Mouse (Mus musculus): ENCODE data around the gene Rtp3. TPM values are rescaled to one million over a fixed set of nuclear protein-coding genes. Genes with fewer than 3 reads are reported as not detected.

Rtp3 gene
- polyA plus RNA-seq, 1 experiment: not detected

DNA sequence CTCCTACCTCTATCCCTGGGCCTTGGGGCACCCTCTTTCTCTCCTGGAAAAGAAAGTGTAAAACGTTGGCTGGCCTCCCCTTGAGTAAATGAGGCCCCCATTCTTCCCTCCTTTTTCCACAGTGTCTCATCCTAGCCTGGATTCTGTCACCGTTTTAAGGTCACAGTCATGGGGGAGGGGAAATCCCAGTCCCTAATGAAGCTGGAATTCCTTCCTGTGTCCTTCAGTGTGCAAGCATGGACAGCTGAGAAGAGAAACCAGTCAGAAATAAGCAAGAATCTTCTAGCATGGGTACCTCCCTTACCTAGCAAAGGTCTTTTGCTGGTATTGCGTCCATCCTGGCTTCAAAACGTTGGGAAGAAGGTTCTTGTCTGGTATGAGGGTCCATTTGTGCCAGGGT is 1.2 kb downstream of the Rtp3 start:
- Histone ChIP-seq H3K36me3 (ENCODE audit: control insufficient read depth, insufficient read depth, low read length, poor library complexity, severe bottlenecking) (no peaks in the 10 kb centered on the region), H3K27me3 (ENCODE audit: control insufficient read depth, insufficient read depth, low read length, poor library complexity, severe bottlenecking) (no peaks in the 10 kb centered on the region), H3K27ac (ENCODE audit: insufficient read depth, low read length) (no peak overlapping the region), H3K9me3 (replicated peaks; ENCODE audit: control insufficient read depth, insufficient read depth, low read length, poor library complexity, severe bottlenecking) (no peaks in the 10 kb centered on the region), H3K9ac (ENCODE audit: low read depth, poor library complexity, severe bottlenecking) (no peak overlapping the region), H3K4me1 (ENCODE audit: control insufficient read depth, insufficient read depth, low read length) (no peaks in the 10 kb centered on the region), H3K4me3 (ENCODE audit: low read depth, low read length) (no peak overlapping the region)
- no peak for TF ChIP-seq EP300 (IDR thresholded peaks at IDR 0.05; ENCODE audit: insufficient read depth, low read depth, low read length)
- no peak for TF ChIP-seq POLR2A (IDR thresholded peaks at IDR 0.05; ENCODE audit: insufficient read depth, low read length)
- TF ChIP-seq CTCF (IDR thresholded peaks at IDR 0.05; ENCODE audit: low read depth, low read length): no peak

GRCm38 (mm10) chr9:110988078-110988477 is 2.3 kb downstream of the Rtp3 start:
- no peaks in the 10 kb centered on the region for H3K9me3 ChIP-seq (replicated peaks; ENCODE audit: control insufficient read depth, insufficient read depth, low read length, poor library complexity, severe bottlenecking)
- no peak overlapping the region for H3K4me3 ChIP-seq (ENCODE audit: low read depth, low read length)
- no peaks in the 10 kb centered on the region for H3K4me1 ChIP-seq (ENCODE audit: control insufficient read depth, insufficient read depth, low read length)
- no peaks in the 10 kb centered on the region for H3K36me3 ChIP-seq (ENCODE audit: control insufficient read depth, insufficient read depth, low read length, poor library complexity, severe bottlenecking)
- H3K27ac ChIP-seq (ENCODE audit: insufficient read depth, low read length): no peak overlapping the region
- H3K27me3 ChIP-seq (ENCODE audit: control insufficient read depth, insufficient read depth, low read length, poor library complexity, severe bottlenecking): no peaks in the 10 kb centered on the region
- no peak overlapping the region for H3K9ac ChIP-seq (ENCODE audit: low read depth, poor library complexity, severe bottlenecking)
- TF ChIP-seq CTCF (IDR thresholded peaks at IDR 0.05; ENCODE audit: low read depth, low read length): no peak
- TF ChIP-seq POLR2A (IDR thresholded peaks at IDR 0.05; ENCODE audit: insufficient read depth, low read length): no peak
- TF ChIP-seq EP300 (IDR thresholded peaks at IDR 0.05; ENCODE audit: insufficient read depth, low read depth, low read length): no peak

- Histone ChIP-seq H3K9me3 (replicated peaks; ENCODE audit: control insufficient read depth, insufficient read depth, low read length, poor library complexity, severe bottlenecking) (no peaks in the 10 kb centered on the region), H3K27ac (ENCODE audit: insufficient read depth, low read length) (no peak overlapping the region), H3K27me3 (ENCODE audit: control insufficient read depth, insufficient read depth, low read length, poor library complexity, severe bottlenecking) (no peaks in the 10 kb centered on the region), H3K4me1 (ENCODE audit: control insufficient read depth, insufficient read depth, low read length) (no peaks in the 10 kb centered on the region), H3K9ac (ENCODE audit: low read depth, poor library complexity, severe bottlenecking) (no peak overlapping the region), H3K4me3 (ENCODE audit: low read depth, low read length) (no peak overlapping the region), H3K36me3 (ENCODE audit: control insufficient read depth, insufficient read depth, low read length, poor library complexity, severe bottlenecking) (no peaks in the 10 kb centered on the region)
- TF ChIP-seq POLR2A (IDR thresholded peaks at IDR 0.05; ENCODE audit: insufficient read depth, low read length) (no peak), CTCF (IDR thresholded peaks at IDR 0.05; ENCODE audit: low read depth, low read length) (no peak), EP300 (IDR thresholded peaks at IDR 0.05; ENCODE audit: insufficient read depth, low read depth, low read length) (no peak)
Measured at GRCm38 (mm10) chr9:110987331-110987730, 3.1 kb downstream of the Rtp3 start.

DNA sequence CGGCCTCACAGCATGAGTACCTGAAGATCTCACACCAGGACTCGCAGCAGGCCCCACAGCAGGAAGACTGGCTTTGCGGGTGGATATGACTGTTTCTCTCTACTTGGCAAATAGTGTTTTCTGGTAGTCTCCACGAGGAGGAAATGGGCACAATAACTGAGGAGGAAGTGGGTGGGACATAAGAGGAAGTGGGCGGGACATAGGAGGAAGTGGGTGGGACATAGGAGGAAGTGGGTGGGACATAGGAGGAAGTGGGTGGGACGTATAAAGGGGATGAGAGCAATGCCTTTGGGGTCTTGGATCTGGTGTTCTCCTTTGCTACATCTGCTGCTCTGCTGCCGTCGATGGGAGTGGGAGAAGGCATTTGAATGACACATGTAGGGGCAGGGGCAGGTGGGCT is 4.4 kb downstream of the Rtp3 start:
- Histone ChIP-seq H3K4me3 (ENCODE audit: low read depth, low read length) (no peak overlapping the region), H3K4me1 (ENCODE audit: control insufficient read depth, insufficient read depth, low read length) (no peaks in the 10 kb centered on the region), H3K27ac (ENCODE audit: insufficient read depth, low read length) (no peak overlapping the region), H3K27me3 (ENCODE audit: control insufficient read depth, insufficient read depth, low read length, poor library complexity, severe bottlenecking) (no peaks in the 10 kb centered on the region), H3K36me3 (ENCODE audit: control insufficient read depth, insufficient read depth, low read length, poor library complexity, severe bottlenecking) (no peaks in the 10 kb centered on the region), H3K9me3 (replicated peaks; ENCODE audit: control insufficient read depth, insufficient read depth, low read length, poor library complexity, severe bottlenecking) (no peaks in the 10 kb centered on the region), H3K9ac (ENCODE audit: low read depth, poor library complexity, severe bottlenecking) (no peak overlapping the region)
- no peak for TF ChIP-seq CTCF (IDR thresholded peaks at IDR 0.05; ENCODE audit: low read depth, low read length)

- Histone ChIP-seq H3K36me3 (ENCODE audit: control insufficient read depth, insufficient read depth, low read length, poor library complexity, severe bottlenecking) (no peaks in the 10 kb centered on the region), H3K9ac (ENCODE audit: low read depth, poor library complexity, severe bottlenecking) (no peak overlapping the region), H3K4me1 (ENCODE audit: control insufficient read depth, insufficient read depth, low read length) (no peaks in the 10 kb centered on the region), H3K27ac (ENCODE audit: insufficient read depth, low read length) (no peak overlapping the region), H3K4me3 (ENCODE audit: low read depth, low read length) (no peak overlapping the region), H3K9me3 (replicated peaks; ENCODE audit: control insufficient read depth, insufficient read depth, low read length, poor library complexity, severe bottlenecking) (no peaks in the 10 kb centered on the region), H3K27me3 (ENCODE audit: control insufficient read depth, insufficient read depth, low read length, poor library complexity, severe bottlenecking) (no peaks in the 10 kb centered on the region)
- TF ChIP-seq POLR2A (IDR thresholded peaks at IDR 0.05; ENCODE audit: insufficient read depth, low read length) (no peak), EP300 (IDR thresholded peaks at IDR 0.05; ENCODE audit: insufficient read depth, low read depth, low read length) (no peak), CTCF (IDR thresholded peaks at IDR 0.05; ENCODE audit: low read depth, low read length) (no peak)
Measured at GRCm38 (mm10) chr9:110985541-110985940, 4.8 kb downstream of the Rtp3 start.

GRCm38 (mm10) chr9:110984096-110984495 is 6.3 kb downstream of the Rtp3 start:
- no peak overlapping the region for H3K4me3 ChIP-seq (ENCODE audit: low read depth, low read length)
- TF ChIP-seq POLR2A (IDR thresholded peaks at IDR 0.05; ENCODE audit: insufficient read depth, low read length) (no peak), CTCF (IDR thresholded peaks at IDR 0.05; ENCODE audit: low read depth, low read length) (no peak), EP300 (IDR thresholded peaks at IDR 0.05; ENCODE audit: insufficient read depth, low read depth, low read length) (no peak)
- H3K27me3 ChIP-seq (ENCODE audit: control insufficient read depth, insufficient read depth, low read length, poor library complexity, severe bottlenecking): no peaks in the 10 kb centered on the region
- H3K9ac ChIP-seq (ENCODE audit: low read depth, poor library complexity, severe bottlenecking): no peak overlapping the region
- no peaks in the 10 kb centered on the region for H3K9me3 ChIP-seq (replicated peaks; ENCODE audit: control insufficient read depth, insufficient read depth, low read length, poor library complexity, severe bottlenecking)
- no peak overlapping the region for H3K27ac ChIP-seq (ENCODE audit: insufficient read depth, low read length)
- no peaks in the 10 kb centered on the region for H3K36me3 ChIP-seq (ENCODE audit: control insufficient read depth, insufficient read depth, low read length, poor library complexity, severe bottlenecking)
- H3K4me1 ChIP-seq (ENCODE audit: control insufficient read depth, insufficient read depth, low read length): no peaks in the 10 kb centered on the region

Data from ES-Bruce4 (cell line).